Mouse (Mus musculus) intestine, embryonic 14.5 days (tissue): ENCODE results near the gene Trmt44. TPM values are rescaled to one million over a fixed set of nuclear protein-coding genes. Genes with fewer than 3 reads are reported as not detected.

Experiments
- ATAC-seq: fragments of 200-750 bp; cut with Nextera tagmentation; replicated peaks from 2 replicates; pipeline ENCODE4 v1.8.0; 2017; ENCODE audit warnings: low read depth, moderate number of reproducible peaks, moderate TSS enrichment, moderate library complexity; ENCODE audit not compliant: low FRiP score, low TSS enrichment
- DNase-seq: peaks from one replicate; pipeline ENCODE4 v3.0.0-alpha.2; 2018; ENCODE audit warnings: low spot score
- H3K27ac ChIP-seq: fragments of 300-500 bp; sonication (generic); 2 replicates; pipeline ENCODE4 v1.5.1; 2014; ENCODE audit warnings: low read depth, mild to moderate bottlenecking, control low read depth
- H3K27me3 ChIP-seq: fragments of 300-500 bp; sonication (generic); replicated peaks from 2 replicates; pipeline ENCODE4 v1.6.1; 2014; ENCODE audit warnings: low read length, control low read depth; ENCODE audit not compliant: control insufficient read depth, insufficient read depth
- H3K36me3 ChIP-seq: fragments of 300-500 bp; sonication (generic); 2 replicates; pipeline ENCODE4 v1.6.1; 2014; ENCODE audit warnings: low read length, control low read depth; ENCODE audit not compliant: control insufficient read depth, insufficient read depth
- H3K4me1 ChIP-seq: fragments of 300-500 bp; sonication (generic); replicated peaks from 2 replicates; pipeline ENCODE4 v1.6.1; 2014; ENCODE audit warnings: low read length, control low read depth, mixed read lengths; ENCODE audit not compliant: control insufficient read depth, insufficient read depth
- H3K4me2 ChIP-seq: fragments of 300-500 bp; sonication (generic); 2 replicates; pipeline ENCODE4 v1.6.1; 2014; ENCODE audit warnings: low read length
- H3K4me3 ChIP-seq: fragments of 300-500 bp; sonication (generic); 2 replicates; pipeline ENCODE4 v1.5.1; 2014; ENCODE audit warnings: low read depth, low read length, control low read depth, mixed read lengths
- H3K9ac ChIP-seq: fragments of 300-500 bp; sonication (generic); 2 replicates; pipeline ENCODE4 v1.6.1; 2014; ENCODE audit warnings: mild to moderate bottlenecking, low read length
- H3K9me3 ChIP-seq: fragments of 300-500 bp; sonication (generic); 2 replicates; pipeline ENCODE4 v1.6.1; 2016; ENCODE audit warnings: low read length, control low read depth; ENCODE audit not compliant: control insufficient read depth
- WGBS: fragments of 180-500 bp; shearing (Covaris S2); extraction: QIAGEN DNeasy Blood & Tissue Kit; methylation state at CpG from one replicate; pipeline ENCODE4 v1.1.7; 2014; 5-methylcytosine and 5-hydroxymethylcytosine counted together
- polyA plus RNA-seq: library from polyadenylated mRNA; unstranded; fragments of >200 nt; fragmentation: Nextera tagmentation; extraction: Ambion mirVana; gene quantifications from 2 replicates; pipeline ENCODE4 v1.2.1, GENCODE M21; 2014

Trmt44 gene
- 8.9 and 9.5 TPM in 2 replicates for polyA plus RNA-seq

GRCm38 (mm10) chr5:35574653-35575599, at the start of gene Trmt44:
Trmt44 (minus strand) TSS chr5:35575070.
- peaks cover 34% of the 10 kb centered on the region for H3K36me3 ChIP-seq
- H3K27ac ChIP-seq, result peak within 1 kb of the TSS; percentile 73
- H3K9ac ChIP-seq, result peak within 1 kb of the TSS; percentile 83
- H3K4me3 ChIP-seq, result peak within 1 kb of the TSS; percentile 98
- WGBS, result 4% methylated on average over 56 of the region's 56 CpGs
- peak; percentile 98 for ATAC-seq
- H3K4me1 ChIP-seq, result peaks cover 7% of the 10 kb centered on the region; the same call in 1 of the 2 replicates
- H3K4me2 ChIP-seq, result peak within 1 kb of the TSS; percentile 88
- H3K9me3 ChIP-seq, result no peaks in the 10 kb centered on the region
- H3K27me3 ChIP-seq, result no peaks in the 10 kb centered on the region
- peak; percentile 96 for DNase-seq

GRCm38 (mm10) chr5:35623831-35624230, 49.0 kb upstream of the Trmt44 start:
- H3K4me1 ChIP-seq, result peaks cover 10% of the 10 kb centered on the region; the same call in 1 of the 2 replicates
- ATAC-seq (no peak), DNase-seq (no peak)
- no peaks in the 10 kb centered on the region for H3K36me3 ChIP-seq
- no peak overlapping the region for H3K9ac ChIP-seq
- H3K27me3 ChIP-seq, result no peaks in the 10 kb centered on the region
- no peak overlapping the region for H3K4me2 ChIP-seq
- no peak overlapping the region for H3K4me3 ChIP-seq
- H3K27ac ChIP-seq, result no peak overlapping the region
- H3K9me3 ChIP-seq, result no peaks in the 10 kb centered on the region

- H3K9ac ChIP-seq, result no peak overlapping the region
- H3K9me3 ChIP-seq, result no peaks in the 10 kb centered on the region
- H3K36me3 ChIP-seq, result no peaks in the 10 kb centered on the region
- H3K27me3 ChIP-seq, result no peaks in the 10 kb centered on the region
- H3K4me3 ChIP-seq, result no peak overlapping the region
- H3K4me2 ChIP-seq, result no peak overlapping the region
- WGBS, result 29% methylated on average over 4 of the region's 4 CpGs
- ATAC-seq (0 out of 2 replicates have a peak, but pooled peaks have one; percentile 37), DNase-seq (no peak)
- no peak overlapping the region for H3K27ac ChIP-seq
- H3K4me1 ChIP-seq, result peaks cover 12% of the 10 kb centered on the region
Measured at GRCm38 (mm10) chr5:35621114-35621513, 46.2 kb upstream of the Trmt44 start.

- Histone ChIP-seq H3K9ac (no peak overlapping the region), H3K36me3 (no peaks in the 10 kb centered on the region), H3K27me3 (no peaks in the 10 kb centered on the region), H3K4me3 (no peak overlapping the region), H3K27ac (no peak overlapping the region), H3K4me2 (no peak overlapping the region), H3K9me3 (no peaks in the 10 kb centered on the region), H3K4me1 (peaks cover 7% of the 10 kb centered on the region)
- ATAC-seq (no peak), DNase-seq (no peak)
- WGBS, result 54% methylated on average over 5 of the region's 5 CpGs
Measured at GRCm38 (mm10) chr5:35616943-35617342, 42.1 kb upstream of the Trmt44 start.

- Histone ChIP-seq H3K9me3 (no peaks in the 10 kb centered on the region), H3K9ac (no peak overlapping the region), H3K4me3 (no peak overlapping the region), H3K4me2 (no peak overlapping the region), H3K27ac (no peak overlapping the region), H3K27me3 (no peaks in the 10 kb centered on the region), H3K4me1 (peaks cover 20% of the 10 kb centered on the region), H3K36me3 (no peaks in the 10 kb centered on the region)
- 85% methylated on average over 8 of the region's 8 CpGs for WGBS
- DNase-seq, result no peak
- no peak for ATAC-seq
Measured at GRCm38 (mm10) chr5:35612722-35613121, 37.9 kb upstream of the Trmt44 start.

GRCm38 (mm10) chr5:35611900-35612299, 37.0 kb upstream of the Trmt44 start:
- no peaks in the 10 kb centered on the region for H3K36me3 ChIP-seq
- no peak overlapping the region for H3K4me3 ChIP-seq
- no peak overlapping the region for H3K9ac ChIP-seq
- no peaks in the 10 kb centered on the region for H3K27me3 ChIP-seq
- H3K27ac ChIP-seq, result no peak overlapping the region
- DNase-seq (no peak), ATAC-seq (no peak)
- peaks cover 19% of the 10 kb centered on the region for H3K4me1 ChIP-seq
- no peak overlapping the region for H3K4me2 ChIP-seq
- 83% methylated on average over 11 of the region's 11 CpGs for WGBS
- no peaks in the 10 kb centered on the region for H3K9me3 ChIP-seq

- Histone ChIP-seq H3K27ac (no peak overlapping the region), H3K36me3 (no peaks in the 10 kb centered on the region), H3K4me1 (peaks cover 19% of the 10 kb centered on the region), H3K4me3 (no peak overlapping the region), H3K9ac (no peak overlapping the region), H3K9me3 (no peaks in the 10 kb centered on the region), H3K27me3 (no peaks in the 10 kb centered on the region), H3K4me2 (no peak overlapping the region)
- ATAC-seq, result no peak
- WGBS, result 88% methylated on average over 9 of the region's 9 CpGs
- no peak for DNase-seq
Measured at GRCm38 (mm10) chr5:35611170-35611569, 36.3 kb upstream of the Trmt44 start.

GRCm38 (mm10) chr5:35610381-35610780, 35.5 kb upstream of the Trmt44 start:
- Histone ChIP-seq H3K27me3 (no peaks in the 10 kb centered on the region), H3K9me3 (no peaks in the 10 kb centered on the region), H3K4me2 (no peak overlapping the region), H3K4me3 (no peak overlapping the region), H3K36me3 (no peaks in the 10 kb centered on the region), H3K9ac (no peak overlapping the region), H3K27ac (no peak overlapping the region), H3K4me1 (peaks cover 19% of the 10 kb centered on the region)
- 91% methylated on average over 7 of the region's 7 CpGs for WGBS
- ATAC-seq, result no peak
- no peak for DNase-seq

- no peak overlapping the region for H3K9ac ChIP-seq
- no peak overlapping the region for H3K27ac ChIP-seq
- H3K4me1 ChIP-seq, result peaks cover 19% of the 10 kb centered on the region
- 75% methylated on average over 2 of the region's 2 CpGs for WGBS
- no peaks in the 10 kb centered on the region for H3K36me3 ChIP-seq
- ATAC-seq (no peak), DNase-seq (no peak)
- no peak overlapping the region for H3K4me3 ChIP-seq
- no peaks in the 10 kb centered on the region for H3K27me3 ChIP-seq
- no peak overlapping the region for H3K4me2 ChIP-seq
- no peaks in the 10 kb centered on the region for H3K9me3 ChIP-seq
Measured at GRCm38 (mm10) chr5:35609971-35610370, 35.1 kb upstream of the Trmt44 start.
